Mouse (Mus musculus): ENCODE data around the gene Fbrsl1.

Gene Fbrsl1

GRCm38 (mm10) chr5:110363822-110364545 lies 84.3 kb downstream of the Fbrsl1 start:
- in situ Hi-C loops (cut with MboI; ENCODE audit: low sequenced_read_pairs): loop anchor here (25.0 kb wide), 1 partner anchor 273 kb away; no protein-coding TSS in a partner anchor

- in situ Hi-C loops (cut with MboI; ENCODE audit: low sequenced_read_pairs): loop anchor here (25.0 kb wide), 1 partner anchor 274 kb away; no protein-coding TSS in a partner anchor
Measured at GRCm38 (mm10) chr5:110363179-110363821, 85.0 kb downstream of the Fbrsl1 start.

GRCm38 (mm10) chr5:110362813-110363178 lies 85.5 kb downstream of the Fbrsl1 start:
- in situ Hi-C loops (cut with MboI; ENCODE audit: low sequenced_read_pairs): loop anchor here (25.0 kb wide), 1 partner anchor 275 kb away; no protein-coding TSS in a partner anchor

- in situ Hi-C loops (cut with MboI; ENCODE audit: low sequenced_read_pairs): loop anchor here (25.0 kb wide), 1 partner anchor 276 kb away; no protein-coding TSS in a partner anchor
Measured at GRCm38 (mm10) chr5:110361465-110361864, 86.8 kb downstream of the Fbrsl1 start.

- in situ Hi-C loops (cut with MboI; ENCODE audit: low sequenced_read_pairs): loop anchor here (25.0 kb wide), 1 partner anchor 280 kb away; no protein-coding TSS in a partner anchor
Measured at GRCm38 (mm10) chr5:110357531-110358179, 90.6 kb downstream of the Fbrsl1 start.

GRCm38 (mm10) chr5:110354716-110355115 lies 93.6 kb downstream of the Fbrsl1 start:
- in situ Hi-C loops (cut with MboI; ENCODE audit: low sequenced_read_pairs): loop anchor here (25.0 kb wide), 1 partner anchor 283 kb away; no protein-coding TSS in a partner anchor

- in situ Hi-C loops (cut with MboI; ENCODE audit: low sequenced_read_pairs): no loop called here
Measured at GRCm38 (mm10) chr5:110347006-110347405, 101.3 kb downstream of the Fbrsl1 start.

- in situ Hi-C loops (cut with MboI; ENCODE audit: low sequenced_read_pairs): no loop called here
Measured at GRCm38 (mm10) chr5:110345553-110345952, 102.8 kb downstream of the Fbrsl1 start.

- in situ Hi-C loops (cut with MboI; ENCODE audit: low sequenced_read_pairs): no loop called here
Measured at GRCm38 (mm10) chr5:110344524-110344923, 103.8 kb downstream of the Fbrsl1 start, which contains the start of gene Lrcol1. TSS of gene Lrcol1 (plus strand) at chr5:110344730.

- in situ Hi-C loops (cut with MboI; ENCODE audit: low sequenced_read_pairs): no loop called here
Measured at GRCm38 (mm10) chr5:110342648-110343284, 105.5 kb downstream of the Fbrsl1 start, which contains the start of gene P2rx2. TSS of gene P2rx2 (minus strand) at chr5:110343212.

GRCm38 (mm10) chr5:110338792-110339191 lies 109.5 kb downstream of the Fbrsl1 start:
- in situ Hi-C loops (cut with MboI; ENCODE audit: low sequenced_read_pairs): no loop called here

- in situ Hi-C loops (cut with MboI; ENCODE audit: low sequenced_read_pairs): no loop called here
Measured at GRCm38 (mm10) chr5:110330508-110330907, 117.8 kb downstream of the Fbrsl1 start.

- in situ Hi-C loops (cut with MboI; ENCODE audit: low sequenced_read_pairs): no loop called here
Measured at GRCm38 (mm10) chr5:110313127-110313526, 135.2 kb downstream of the Fbrsl1 start.

Data from CH12F3 (cell line).